Mouse (Mus musculus) CH12.LX (cell line): ENCODE measurements around the gene Prox1. TPM values are rescaled to one million over a fixed set of nuclear protein-coding genes. Genes with fewer than 3 reads are reported as not detected.

Source experiments
- DNase-seq: peaks from one replicate; pipeline ENCODE4 v3.0.0-alpha.2; 2013; ENCODE audit errors: extremely low read depth
- H3K27ac ChIP-seq: 2 replicates; pipeline ENCODE4 v1.5.1; 2012; ENCODE audit warnings: low read depth, mild to moderate bottlenecking, control low read depth, moderate library complexity; ENCODE audit not compliant: insufficient read depth
- H3K27me3 ChIP-seq: replicated peaks from 2 replicates; pipeline ENCODE3; 2012; ENCODE audit warnings: inconsistent platforms
- H3K36me3 ChIP-seq, 2 experiments: replicated peaks in 1 of 2; 2 replicates each; pipeline versions ENCODE3 to v1.6.1; 2012; ENCODE audit warnings: inconsistent platforms in 1 of 2, low read length in 1 of 2, mild to moderate bottlenecking in 1 of 2, mixed read lengths in 1 of 2, moderate library complexity in 1 of 2; ENCODE audit not compliant: control insufficient read depth in 1 of 2, insufficient read depth in 1 of 2
- H3K4me1 ChIP-seq, 2 experiments: 2 replicates each; pipeline ENCODE4 v1.6.1; 2012; ENCODE audit warnings: inconsistent platforms in 1 of 2, moderate library complexity in 1 of 2; ENCODE audit not compliant: insufficient read depth in 2 of 2, control insufficient read depth in 1 of 2
- H3K4me2 ChIP-seq: 2 replicates; pipeline ENCODE4 v1.6.1; 2012; ENCODE audit warnings: low read depth, mild to moderate bottlenecking, control low read depth; ENCODE audit not compliant: poor library complexity, insufficient read depth, severe bottlenecking
- H3K4me3 ChIP-seq, 3 experiments: fragments of 150-350 bp in 1 of 3; sonication (generic) in 1 of 3; replicated peaks in 1 of 3; 2 replicates each; pipeline versions ENCODE3 to v1.5.1; 2011 to 2012; ENCODE audit warnings: low read depth in 2 of 3, low read length in 2 of 3, mild to moderate bottlenecking in 2 of 3, moderate library complexity in 2 of 3, control low read depth in 1 of 3, improper control_type of control experiment in 1 of 3, inconsistent platforms in 1 of 3, mixed read lengths in 1 of 3; ENCODE audit not compliant: poor library complexity in 1 of 3
- H3K79me2 ChIP-seq: replicated peaks from 2 replicates; pipeline ENCODE4 v1.6.1; 2012; ENCODE audit warnings: mild to moderate bottlenecking, moderate library complexity; ENCODE audit not compliant: control insufficient read depth, poor library complexity, insufficient read depth, severe bottlenecking; ENCODE audit errors: extremely low read depth
- H3K9ac ChIP-seq: 2 replicates; pipeline ENCODE4 v1.6.1; 2012; ENCODE audit warnings: low read depth, mild to moderate bottlenecking, control low read depth, moderate library complexity; ENCODE audit not compliant: insufficient read depth
- H3K9me3 ChIP-seq: replicated peaks from 2 replicates; pipeline ENCODE3; 2012; ENCODE audit warnings: low read length, inconsistent platforms, mixed read lengths
- CTCF ChIP-seq, 2 experiments: IDR thresholded peaks in 1 of 2; conservative IDR thresholded peaks in 1 of 2; 2 replicates each; pipeline ENCODE4 v1.5.1; 2011 to 2012; ENCODE audit warnings: low read depth in 2 of 2, low read length in 2 of 2, improper control_type of control experiment in 1 of 2, inconsistent platforms in 1 of 2, mild to moderate bottlenecking in 1 of 2, moderate library complexity in 1 of 2
- GABPA ChIP-seq: IDR thresholded peaks from 2 replicates; pipeline ENCODE4 v1.6.1; 2012; ENCODE audit warnings: low read depth, low read length, improper control_type of control experiment, inconsistent platforms; ENCODE audit not compliant: insufficient replicate concordance
- MAFK ChIP-seq: IDR thresholded peaks from 2 replicates; pipeline ENCODE4 v1.6.1; 2011; ENCODE audit warnings: low read length, improper control_type of control experiment; ENCODE audit not compliant: insufficient replicate concordance
- MAX ChIP-seq: IDR thresholded peaks from 2 replicates; pipeline ENCODE4 v1.6.1; 2011; ENCODE audit warnings: low read length, improper control_type of control experiment
- MXI1 ChIP-seq: IDR thresholded peaks from 2 replicates; pipeline ENCODE4 v1.6.1; 2011; ENCODE audit warnings: mild to moderate bottlenecking, low read depth, low read length, improper control_type of control experiment
- POLR2AphosphoS2 ChIP-seq: IDR thresholded peaks from 2 replicates; pipeline ENCODE4 v1.6.1; 2011; ENCODE audit warnings: low read depth, low read length, improper control_type of control experiment
- RCOR1 ChIP-seq: conservative IDR thresholded peaks from 2 replicates; pipeline ENCODE4 v1.6.1; 2012; ENCODE audit warnings: low read depth, mild to moderate bottlenecking, inconsistent platforms, low read length, improper control_type of control experiment
- SMC3 ChIP-seq: IDR thresholded peaks from 2 replicates; pipeline ENCODE4 v1.6.1; 2011; ENCODE audit warnings: low read depth, low read length, improper control_type of control experiment
- TCF12 ChIP-seq: IDR thresholded peaks from 2 replicates; pipeline ENCODE4 v1.6.1; 2014; ENCODE audit warnings: low read depth, mild to moderate bottlenecking, inconsistent platforms, low read length, improper control_type of control experiment
- UBTF ChIP-seq: IDR thresholded peaks from 2 replicates; pipeline ENCODE4 v1.6.1; 2012; ENCODE audit warnings: low read depth, mild to moderate bottlenecking, inconsistent platforms, low read length, improper control_type of control experiment, moderate library complexity
- USF1 ChIP-seq: IDR thresholded peaks from 2 replicates; pipeline ENCODE4 v1.6.1; 2014; ENCODE audit warnings: low read depth, mild to moderate bottlenecking, inconsistent platforms, low read length, improper control_type of control experiment
- USF2 ChIP-seq: conservative IDR thresholded peaks from 2 replicates; pipeline ENCODE4 v1.6.1; 2011; ENCODE audit warnings: low read depth, low read length, improper control_type of control experiment
- ZC3H11A ChIP-seq: IDR thresholded peaks from 2 replicates; pipeline ENCODE4 v1.6.1; 2012; ENCODE audit warnings: low read depth, mild to moderate bottlenecking, inconsistent platforms, low read length, improper control_type of control experiment
- ZKSCAN1 ChIP-seq: IDR thresholded peaks from 2 replicates; pipeline ENCODE4 v1.6.1; 2012; ENCODE audit warnings: low read depth, inconsistent platforms, low read length, improper control_type of control experiment, borderline replicate concordance
- ZNF384 ChIP-seq: IDR thresholded peaks from 2 replicates; pipeline ENCODE4 v1.6.1; 2012; ENCODE audit warnings: low read depth, low read length, improper control_type of control experiment, inconsistent platforms
- dilution Hi-C: fragments of 300-500 bp; cut with MboI; formaldehyde crosslinking; loops from 2 replicates; pipeline ENCODE4 v1.14.3; 2020; ENCODE audit warnings: low sequenced_read_pairs; ENCODE audit not compliant: extremely low pct_unique_long_range_greater_than_20kb, extremely low pct_ligation_motif_present
- in situ Hi-C: fragments of 300-500 bp; cut with MboI; formaldehyde crosslinking; loops from 3 replicates; pipeline ENCODE4 v1.14.3; 2019; ENCODE audit warnings: low sequenced_read_pairs, low pct_ligation_motif_present, low pct_unique_long_range_greater_than_20kb, mixed read lengths
- polyA plus RNA-seq: library from polyadenylated mRNA; unstranded; fragments of >175 nt; gene quantifications from 2 replicates; pipeline ENCODE4 v1.2.1, GENCODE M21; 2012; ENCODE audit warnings: low read depth; ENCODE audit not compliant: insufficient read length
- total RNA-seq, 2 experiments: library from RNA; depleted of rRNA; stranded (reverse); fragments of 300-350 nt in 1 of 2; fragments of >200 nt in 1 of 2; gene quantifications; 2 replicates each; pipeline ENCODE4 v1.2.3; 2012 to 2014

Gene Prox1
- total and polyA plus RNA-seq, 3 experiments = 0.04 to 0.27 TPM; not detected in 1

- in situ Hi-C loops = no loop called here
- dilution Hi-C loops = no loop called here
- DNase-seq = no peak
Observed at GRCm38 (mm10) chr1:190205691-190206090, 35.2 kb upstream of the Prox1 start.

DNA sequence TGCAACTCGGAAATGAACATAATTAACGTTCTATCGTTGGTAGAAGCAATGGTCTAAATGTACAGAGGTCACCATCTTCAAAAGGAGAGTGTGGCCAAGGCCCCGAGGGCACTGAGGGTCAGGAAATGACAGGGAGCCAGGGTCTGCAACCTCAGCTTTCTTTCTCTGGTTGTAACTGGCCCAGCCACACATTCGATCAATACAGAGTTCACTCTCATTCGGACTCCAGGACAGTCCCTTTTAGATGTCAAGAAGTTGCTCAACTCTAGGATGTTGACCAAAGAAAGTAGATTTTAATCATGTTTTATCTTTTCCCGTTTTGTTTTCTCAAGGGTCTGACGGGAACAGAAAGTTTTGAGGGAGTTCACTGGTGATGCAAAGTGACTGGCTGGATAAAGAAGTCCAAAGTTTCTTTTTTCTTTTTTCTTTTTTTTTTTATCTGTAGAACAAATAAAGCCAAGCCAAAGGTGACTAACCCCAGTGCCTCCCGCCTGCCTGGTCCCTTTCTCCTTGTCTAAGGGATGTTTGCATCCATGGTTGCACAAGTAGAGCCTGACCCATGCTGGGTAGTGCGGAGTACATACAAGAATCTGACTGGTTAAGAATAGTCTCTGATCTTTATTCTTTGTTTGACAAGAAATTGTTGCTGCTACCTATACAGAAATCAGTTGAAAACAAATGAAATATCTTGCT is 34.0 kb upstream of the Prox1 start:
- in situ Hi-C loops = no loop called here
- Histone ChIP-seq H3K79me2 (no peaks in the 10 kb centered on the region), H3K27ac (no peak overlapping the region), H3K27me3 (peaks cover 15% of the 10 kb centered on the region), H3K4me2 (no peak overlapping the region), H3K4me1 (no peaks in the 10 kb centered on the region), H3K36me3 (no peaks in the 10 kb centered on the region), H3K9me3 (no peaks in the 10 kb centered on the region), H3K4me3 (no peak overlapping the region), H3K9ac (no peak overlapping the region)
- dilution Hi-C loops = no loop called here
- no peak for TF ChIP-seq MAFK
- no peak for DNase-seq

More at GRCm38 (mm10) chr1:190205691-190206090, 35.2 kb upstream of the Prox1 start:
- no peaks in the 10 kb centered on the region for H3K4me1 ChIP-seq
- no peaks in the 10 kb centered on the region for H3K9me3 ChIP-seq
- H3K4me2 ChIP-seq = no peak overlapping the region
- no peaks in the 10 kb centered on the region for H3K36me3 ChIP-seq
- no peaks in the 10 kb centered on the region for H3K79me2 ChIP-seq
- H3K4me3 ChIP-seq = no peak overlapping the region
- peaks cover 14% of the 10 kb centered on the region for H3K27me3 ChIP-seq
- no peak overlapping the region for H3K27ac ChIP-seq
- no peak overlapping the region for H3K9ac ChIP-seq
- no peak for TF ChIP-seq CTCF (conservative IDR thresholded peaks at IDR 0.05 in 1 of 2, IDR thresholded peaks at IDR 0.05 in 1 of 2; ENCODE audit: low read depth in 2 of 2, low read length in 2 of 2)
- TF ChIP-seq TCF12 = no peak
- TF ChIP-seq RCOR1 = no peak
- no peak for TF ChIP-seq SMC3
- no peak for TF ChIP-seq UBTF
- TF ChIP-seq MXI1 = no peak
- no peak for TF ChIP-seq ZNF384
- no peak for TF ChIP-seq USF1
- TF ChIP-seq POLR2AphosphoS2 = no peak
- no peak for TF ChIP-seq USF2
- TF ChIP-seq GABPA = no peak
- no peak for TF ChIP-seq ZC3H11A
- no peak for TF ChIP-seq MAX
- TF ChIP-seq ZKSCAN1 = no peak
